Mouse (Mus musculus) c-Kit-positive CD71-positive TER-119-positive erythroid progenitor cells, embryonic 14.5 days (primary cell): ENCODE data around the gene Fgfr2.

ENCODE experiments used
- DNase-seq: peaks from one replicate; pipeline ENCODE4 v3.0.0-alpha.2; 2013; ENCODE audit warnings: low spot score

Fgfr2 gene

GRCm38 (mm10) chr7:133040688-133041345 is 82.3 kb downstream of the Fgfr2 start:
- no peak for DNase-seq

GRCm38 (mm10) chr7:133039556-133040255 is 83.4 kb downstream of the Fgfr2 start:
- DNase-seq = no peak

- DNase-seq = no peak
Measured at GRCm38 (mm10) chr7:133037618-133038017, 85.5 kb downstream of the Fgfr2 start.

- DNase-seq = no peak
Measured at GRCm38 (mm10) chr7:133037217-133037616, 85.9 kb downstream of the Fgfr2 start.

- no peak for DNase-seq
Measured at GRCm38 (mm10) chr7:133035901-133036300, 87.2 kb downstream of the Fgfr2 start.

- DNase-seq = peak; percentile 29
Measured at GRCm38 (mm10) chr7:133032589-133033203, 90.5 kb downstream of the Fgfr2 start.

- DNase-seq = no peak
Measured at GRCm38 (mm10) chr7:133029496-133030047, 93.6 kb downstream of the Fgfr2 start.

GRCm38 (mm10) chr7:133029004-133029403 is 94.1 kb downstream of the Fgfr2 start:
- no peak for DNase-seq

- DNase-seq = no peak
Measured at GRCm38 (mm10) chr7:133027930-133028329, 95.2 kb downstream of the Fgfr2 start.

- no peak for DNase-seq
Measured at GRCm38 (mm10) chr7:133024694-133025093, 98.5 kb downstream of the Fgfr2 start.

- DNase-seq = no peak
Measured at GRCm38 (mm10) chr7:133019481-133020020, 103.6 kb downstream of the Fgfr2 start.

GRCm38 (mm10) chr7:133018961-133019360 is 104.2 kb downstream of the Fgfr2 start:
- no peak for DNase-seq

GRCm38 (mm10) chr7:133015416-133016070 is 107.6 kb downstream of the Fgfr2 start:
- DNase-seq = no peak

- DNase-seq = no peak
Measured at GRCm38 (mm10) chr7:133014631-133015030, 108.5 kb downstream of the Fgfr2 start.

- no peak for DNase-seq
Measured at GRCm38 (mm10) chr7:133013923-133014322, 109.2 kb downstream of the Fgfr2 start.

- DNase-seq = no peak
Measured at GRCm38 (mm10) chr7:133012637-133013366, 110.3 kb downstream of the Fgfr2 start.

- no peak for DNase-seq
Measured at GRCm38 (mm10) chr7:133011611-133012010, 111.5 kb downstream of the Fgfr2 start.

GRCm38 (mm10) chr7:133011191-133011590 is 112.0 kb downstream of the Fgfr2 start:
- no peak for DNase-seq

- DNase-seq = no peak
Measured at GRCm38 (mm10) chr7:133010477-133010876, 112.7 kb downstream of the Fgfr2 start.

- no peak for DNase-seq
Measured at GRCm38 (mm10) chr7:133009676-133010075, 113.5 kb downstream of the Fgfr2 start.

GRCm38 (mm10) chr7:133008663-133009062 is 114.5 kb downstream of the Fgfr2 start:
- no peak for DNase-seq
